Mouse (Mus musculus): ENCODE measurements around the gene Hnrnpa3.
"Not testable (repeated sequence)": the region's sequence is repeated elsewhere in the genome, so short reads cannot be mapped to it uniquely, and the experiment has no call there.

Gene Hnrnpa3

GRCm38 (mm10) chr2:75658727-75659628, at the start of gene Hnrnpa3:
Hnrnpa3 (plus strand) TSS chr2:75659261.
- peak; percentile 99 for DNase-seq

- DNase-seq: no peak
Observed at GRCm38 (mm10) chr2:75609971-75610370, 49.1 kb upstream of the Hnrnpa3 start.

- not testable (repeated sequence) for DNase-seq
Observed at GRCm38 (mm10) chr2:75610602-75611001, 48.5 kb upstream of the Hnrnpa3 start.

DNA sequence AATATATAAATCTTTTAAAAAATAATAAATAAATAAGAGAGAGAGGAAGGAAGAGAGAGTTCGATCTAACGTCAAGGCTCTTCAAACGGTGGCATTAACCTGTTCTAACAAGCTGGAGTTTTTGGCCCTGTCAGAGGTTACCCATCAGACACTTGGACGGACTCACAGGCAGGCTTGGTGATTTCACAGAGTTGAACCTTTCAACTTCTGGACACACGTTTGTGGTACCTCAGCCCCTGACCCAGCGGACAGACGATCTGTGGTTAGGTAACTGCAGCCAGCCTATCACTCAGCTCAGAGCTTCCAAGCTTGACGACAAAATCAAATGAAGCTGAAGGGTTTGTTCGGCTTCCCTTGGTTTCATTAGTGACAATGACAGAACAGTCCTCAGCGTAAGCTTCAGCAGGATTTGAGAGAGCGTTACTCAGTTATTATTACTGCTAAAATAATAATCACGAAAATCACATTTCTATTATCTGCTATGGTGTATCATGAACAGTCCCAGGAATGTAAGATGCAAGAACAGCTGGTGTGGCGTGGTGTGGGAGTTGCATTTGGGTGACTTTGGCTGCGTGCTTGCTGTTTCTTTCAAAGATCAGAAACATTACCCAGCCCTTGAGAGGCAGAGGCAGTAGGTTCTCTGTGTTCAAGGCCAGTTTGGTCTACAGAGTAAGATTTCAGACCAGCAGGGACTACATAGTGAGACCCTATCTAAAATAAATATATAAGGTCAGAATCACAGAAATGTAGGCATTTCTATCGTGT, 47.8 kb upstream of the Hnrnpa3 start:
- no peak for DNase-seq

DNA sequence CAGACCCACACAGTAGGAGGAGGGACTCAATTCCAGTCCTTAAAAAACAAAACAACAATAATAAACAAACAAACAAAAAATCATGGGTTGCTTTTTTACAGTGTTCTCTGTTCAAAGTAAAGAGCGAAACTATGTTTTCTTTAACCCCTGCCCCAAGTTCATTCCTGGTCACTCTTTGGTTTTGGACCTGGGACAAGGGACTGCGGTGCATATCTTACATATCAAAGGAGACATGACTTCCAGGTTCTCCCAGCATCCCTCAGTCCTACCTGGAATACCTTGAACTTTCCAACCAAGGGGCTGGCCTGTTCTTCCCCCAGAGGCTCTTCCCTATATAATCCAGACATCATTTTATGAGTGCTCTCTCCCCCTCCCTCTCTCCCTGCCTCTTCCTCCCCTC, 47.1 kb upstream of the Hnrnpa3 start:
- no peak for DNase-seq

- peak; percentile 81 to 89 for DNase-seq
Observed at GRCm38 (mm10) chr2:75612981-75613567, 46.0 kb upstream of the Hnrnpa3 start.

DNA sequence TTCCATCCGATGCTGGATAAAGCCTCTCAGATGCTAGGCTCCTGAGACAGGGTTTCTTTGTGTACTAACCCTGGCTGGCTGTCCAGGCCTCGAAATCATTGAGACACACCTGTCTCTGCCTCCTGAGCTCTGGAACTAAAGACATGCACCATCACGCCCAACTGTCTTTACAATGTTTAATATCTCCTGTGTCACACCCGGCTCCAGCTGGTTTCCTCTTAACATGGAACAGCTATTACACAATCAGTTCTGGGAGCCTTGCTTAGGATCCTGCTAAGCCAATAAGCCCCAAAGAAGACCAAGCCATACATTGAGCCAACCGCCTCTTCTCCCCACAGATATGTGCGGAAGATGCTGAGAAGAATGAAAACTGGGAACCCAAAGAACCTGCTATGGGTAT, 44.5 kb upstream of the Hnrnpa3 start:
- DNase-seq: no peak

- no peak for DNase-seq
Observed at GRCm38 (mm10) chr2:75616911-75617310, 42.1 kb upstream of the Hnrnpa3 start.

DNA sequence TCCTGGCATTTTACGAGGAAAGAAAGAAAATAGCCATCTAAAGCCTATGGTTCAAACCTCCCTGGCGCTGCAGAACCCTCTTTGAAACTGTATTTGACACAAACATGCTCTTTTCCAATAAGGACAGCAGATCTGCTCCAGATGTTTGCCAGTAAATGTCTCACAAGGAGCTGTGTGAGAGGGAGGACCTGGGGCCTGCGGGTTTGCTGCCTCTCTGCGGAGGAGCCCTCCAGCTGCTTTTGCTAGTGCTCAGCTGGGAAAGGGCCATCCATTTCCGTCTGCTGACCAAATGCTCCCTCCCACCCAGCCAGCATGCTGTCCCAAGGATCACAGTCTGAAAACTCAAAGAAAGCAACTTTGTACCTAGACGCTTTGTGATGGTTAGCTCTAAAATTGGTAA, 40.3 kb upstream of the Hnrnpa3 start:
- DNase-seq: no peak

GRCm38 (mm10) chr2:75621873-75622654, 37.0 kb upstream of the Hnrnpa3 start:
- no peak for DNase-seq

- no peak for DNase-seq
Observed at GRCm38 (mm10) chr2:75625086-75625485, 34.0 kb upstream of the Hnrnpa3 start.

- DNase-seq: no peak
Observed at GRCm38 (mm10) chr2:75626597-75627440, 32.2 kb upstream of the Hnrnpa3 start.

DNA sequence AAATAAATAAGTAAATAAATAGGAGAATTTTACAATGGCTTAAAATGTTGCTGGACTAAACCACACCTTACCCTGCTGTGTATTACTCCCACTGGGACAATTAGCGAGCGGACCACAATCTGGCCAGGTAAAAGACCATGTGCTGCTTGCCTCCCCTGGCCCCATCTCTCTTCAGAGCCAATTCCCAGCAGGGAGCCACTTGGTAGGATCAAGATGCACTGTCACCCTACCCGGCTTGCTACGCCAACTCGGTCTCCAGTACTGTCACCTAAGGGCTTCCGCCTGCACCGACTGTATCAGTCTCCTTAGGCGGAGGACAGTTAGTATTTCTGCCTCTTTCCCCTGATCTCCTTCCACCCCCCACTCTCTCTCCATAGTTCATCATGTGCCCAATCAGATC, 30.6 kb upstream of the Hnrnpa3 start:
- no peak for DNase-seq

DNA sequence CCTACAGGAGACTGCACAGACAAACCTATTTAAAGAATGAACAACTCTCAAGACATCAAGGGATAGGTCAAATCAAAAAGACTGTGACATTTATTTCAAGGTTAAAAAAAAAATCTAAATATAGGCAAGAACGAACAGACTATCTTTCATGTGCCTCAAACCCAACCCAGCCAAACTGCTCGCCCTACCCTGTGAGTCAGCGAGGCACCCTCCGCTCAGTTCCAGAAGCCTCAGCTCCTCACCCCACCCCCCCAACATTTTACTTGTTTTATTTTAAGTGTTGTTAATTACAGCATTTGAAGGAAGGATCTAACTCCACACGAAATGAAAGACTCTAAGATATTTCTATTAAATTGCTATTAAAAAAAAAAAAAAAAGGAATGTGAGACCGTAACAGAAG, 27.6 kb upstream of the Hnrnpa3 start:
- no peak for DNase-seq

DNA sequence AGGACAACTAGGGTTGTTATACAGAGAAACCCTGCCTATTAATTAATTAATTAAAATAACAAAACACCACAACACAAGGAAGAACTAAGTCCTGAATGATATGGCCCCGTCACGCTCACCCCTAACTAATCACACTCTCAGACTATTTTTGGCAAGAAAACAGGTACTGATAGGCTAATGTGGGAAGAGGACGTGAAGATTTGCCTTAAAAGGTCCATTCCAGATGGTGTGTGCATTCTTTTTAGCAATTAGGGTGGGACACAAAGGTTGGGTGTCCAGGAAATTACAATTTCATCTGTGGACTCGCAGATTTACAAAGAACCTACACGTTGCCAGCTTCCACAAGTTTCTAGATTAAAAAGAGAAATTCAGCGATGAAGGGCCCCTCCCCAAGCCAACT, 27.0 kb upstream of the Hnrnpa3 start:
- DNase-seq: no peak

DNA sequence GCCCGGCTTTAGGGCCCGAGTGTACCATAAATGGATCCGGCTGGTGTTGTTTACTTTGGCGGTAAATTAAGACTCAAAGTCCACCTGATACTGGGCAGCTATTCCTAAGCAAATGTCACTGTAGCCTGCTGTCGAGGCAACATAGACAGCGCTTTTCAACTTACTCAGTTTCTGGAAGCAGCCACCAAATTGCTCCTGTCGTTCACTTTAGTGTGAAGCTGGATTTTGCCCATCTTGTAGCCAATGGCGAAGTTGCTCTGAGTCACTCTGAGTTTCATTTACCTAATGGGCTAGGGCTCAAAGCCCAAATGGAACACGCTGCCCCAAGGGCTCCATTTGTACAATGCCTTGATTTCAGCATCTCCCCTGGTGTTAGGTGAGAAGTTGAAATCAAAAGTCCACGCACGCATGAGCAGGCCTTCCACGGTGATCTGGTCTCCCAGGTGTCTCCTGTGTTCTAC, 26.3 kb upstream of the Hnrnpa3 start:
- peak in 1 of 2 experiments; percentile 48 for DNase-seq

GRCm38 (mm10) chr2:75633381-75633780, 25.7 kb upstream of the Hnrnpa3 start:
- DNase-seq: peak; percentile 46 to 78

DNA sequence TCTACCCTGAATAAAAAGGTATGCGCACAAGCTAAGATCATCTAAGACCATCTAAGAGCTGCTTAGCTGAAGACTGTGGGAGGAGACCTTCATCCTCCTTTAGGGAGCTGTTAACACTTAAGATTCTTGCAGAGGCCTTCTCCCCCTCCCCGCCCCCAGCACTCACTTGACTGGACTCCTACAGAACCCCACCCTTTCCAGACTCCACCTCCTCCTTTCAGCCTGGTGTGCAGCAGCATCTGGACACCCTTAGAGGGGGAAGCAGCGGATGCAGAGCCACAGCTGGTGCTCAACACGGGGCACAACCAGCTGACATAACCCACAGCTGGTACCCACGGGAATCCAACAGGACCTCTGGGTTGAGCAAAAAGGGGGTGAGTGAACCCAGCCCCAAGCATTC, 25.3 kb upstream of the Hnrnpa3 start:
- peak; percentile 43 to 79 for DNase-seq

- DNase-seq: not testable (repeated sequence)
Observed at GRCm38 (mm10) chr2:75634431-75634830, 24.6 kb upstream of the Hnrnpa3 start.

DNA sequence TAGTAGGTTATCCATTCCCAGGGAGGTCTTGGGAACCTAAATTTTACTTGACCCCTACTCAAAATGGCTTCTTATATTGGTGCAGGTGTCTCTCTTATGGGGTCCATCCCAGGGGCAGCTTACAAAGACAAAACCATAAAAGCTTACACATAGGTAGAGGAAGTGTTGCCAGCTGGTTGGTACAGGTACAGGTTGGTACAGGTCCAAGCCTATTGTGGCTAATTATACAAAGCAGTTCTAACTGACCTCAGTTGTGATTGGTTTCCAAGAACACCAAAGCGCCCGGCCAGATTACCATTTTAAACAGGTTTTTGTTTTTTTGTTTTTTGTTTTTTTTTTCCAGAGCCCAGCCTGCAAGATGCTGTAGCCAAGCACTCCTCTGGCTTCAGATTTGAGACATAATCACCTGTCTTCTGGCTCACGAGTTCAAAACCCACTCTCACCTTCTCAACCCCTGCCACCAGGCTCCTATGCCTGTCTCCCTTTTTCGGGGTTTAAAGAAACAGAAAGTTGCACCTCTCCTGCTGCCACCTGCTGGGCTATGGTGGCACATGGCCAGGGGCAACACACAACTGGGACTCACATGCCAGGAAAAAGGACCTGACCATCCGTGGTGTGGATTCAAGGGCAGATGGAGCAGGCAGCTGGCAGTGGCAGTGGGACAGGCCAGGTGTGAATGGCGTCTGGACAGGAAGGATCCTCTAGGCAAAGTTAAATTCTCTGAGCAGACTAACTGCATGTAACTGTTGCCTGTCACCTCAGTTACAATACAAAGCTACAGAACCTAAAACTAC, 22.6 kb upstream of the Hnrnpa3 start:
- DNase-seq: peak; percentile 82 to 88

GRCm38 (mm10) chr2:75637055-75637304, 22.1 kb upstream of the Hnrnpa3 start:
- DNase-seq: not testable (repeated sequence)
